Comparison of ENCODE assay signal across 8 mouse cellular contexts in genomic region chr11:69396772-69397171, GRCm38 (mm10). TPM values are rescaled to one million over a fixed set of nuclear protein-coding genes. Genes with fewer than 3 reads are reported as not detected.
A peak's percentile ranks its signal among the peaks of the same experiment; 100 is the strongest.
DNase-seq lines count a peak whose midpoint lies in the region; ATAC-seq lines count a peak whose summit lies in the region.

No protein-coding gene starts in this region.

- H3K4me2 ChIP-seq in lung, embryonic 16.5 days (ENCODE audit: low read depth, low read length) = peak overlapping the region; percentile 62
- peak overlapping the region; percentile 73 for H3K4me2 ChIP-seq in stomach, embryonic 16.5 days (ENCODE audit: low read depth, low read length)

- peak overlapping the region; percentile 99 for H3K27ac ChIP-seq in lung, embryonic 16.5 days (ENCODE audit: low read length)
- H3K27ac ChIP-seq in stomach, embryonic 16.5 days (ENCODE audit: low read length) = peak overlapping the region; percentile 97; the same call in 1 of the 2 replicates

- WGBS in lung, embryonic 16.5 days = 31% methylated on average over 11 of the region's 11 CpGs
- WGBS in stomach, embryonic 16.5 days = 33% methylated on average over 11 of the region's 11 CpGs

- peak overlapping the region; percentile 96 for H3K9ac ChIP-seq in lung, embryonic 16.5 days (ENCODE audit: low read length)
- peak overlapping the region; percentile 97 for H3K9ac ChIP-seq in stomach, embryonic 16.5 days (ENCODE audit: low read length)

- H3K4me3 ChIP-seq in lung, embryonic 16.5 days (ENCODE audit: low read length) = peak overlapping the region; percentile 77
- peak overlapping the region; percentile 73 for H3K4me3 ChIP-seq in stomach, embryonic 16.5 days (replicated peaks; ENCODE audit: low read length)

- H3K27me3 ChIP-seq in lung, embryonic 16.5 days (ENCODE audit: control insufficient read depth, insufficient read depth, low read depth, low read length) = no peaks in the 10 kb centered on the region
- no peaks in the 10 kb centered on the region for H3K27me3 ChIP-seq in stomach, embryonic 16.5 days (ENCODE audit: control insufficient read depth, insufficient read depth, low read length)

- peaks cover 39% of the 10 kb centered on the region for H3K4me1 ChIP-seq in lung, embryonic 16.5 days (replicated peaks; ENCODE audit: control insufficient read depth, insufficient read depth, low read length)
- H3K4me1 ChIP-seq in stomach, embryonic 16.5 days (ENCODE audit: control insufficient read depth, insufficient read depth, low read length) = peaks cover 31% of the 10 kb centered on the region

- peaks cover 20% of the 10 kb centered on the region for H3K36me3 ChIP-seq in lung, embryonic 16.5 days (ENCODE audit: control insufficient read depth, insufficient read depth, low read length)
- peaks cover 18% of the 10 kb centered on the region for H3K36me3 ChIP-seq in stomach, embryonic 16.5 days (ENCODE audit: control insufficient read depth, insufficient read depth, low read length)

- ATAC-seq in common myeloid progenitor, adult 5-6 weeks (replicated peaks; ENCODE audit: low read depth, poor library complexity, severe bottlenecking) = peak; percentile 20
- no peak for ATAC-seq in lung, embryonic 16.5 days (ENCODE audit: low read depth)
- ATAC-seq in stomach, embryonic 16.5 days (ENCODE audit: insufficient read depth, low FRiP score) = no peak

- no peaks in the 10 kb centered on the region for H3K9me3 ChIP-seq in lung, embryonic 16.5 days (ENCODE audit: control insufficient read depth, low read length)
- H3K9me3 ChIP-seq in stomach, embryonic 16.5 days (replicated peaks; ENCODE audit: control insufficient read depth, low read length) = no peaks in the 10 kb centered on the region

- peak; percentile 33 for DNase-seq in ovary, postnatal 36 days (ENCODE audit: low spot score)
- no peak for DNase-seq in ovary, postnatal 10 days (ENCODE audit: low spot score)
- peak; percentile 82 to 92 for DNase-seq in heart, adult 9 months (ENCODE audit: low spot score in 2 of 2)
- DNase-seq in kidney, adult 18-20 months = peak; percentile 61
- no peak for DNase-seq in left cerebral cortex, adult 9 months (ENCODE audit: low spot score in 2 of 2)

RNA-seq across cellular contexts. Expression of gene Tmem88, which starts 1.3 kb away (rescaled TPM):
- total RNA-seq in common myeloid progenitor, adult 5-6 weeks (2017) = 0.46 TPM in 1 of 2 replicates, not detected in the other
- 54.7 and 57.4 TPM in 2 replicates for polyA plus RNA-seq in lung, embryonic 16.5 days (2015; fragmentation: Nextera tagmentation; extraction: Ambion mirVana)
- 26.4 and 28.7 TPM in 2 replicates for polyA plus RNA-seq in stomach, embryonic 16.5 days (2015; fragmentation: Nextera tagmentation; extraction: Ambion mirVana)

RNA-seq across cellular contexts. Expression of gene Cyb5d1, which starts 1.3 kb away (rescaled TPM):
- total RNA-seq in common myeloid progenitor, adult 5-6 weeks (2017) = 35.5 and 37.6 TPM in 2 replicates
- 32.3 and 32.6 TPM in 2 replicates for polyA plus RNA-seq in lung, embryonic 16.5 days (2015; fragmentation: Nextera tagmentation; extraction: Ambion mirVana)
- 29.4 TPM in 2 replicates for polyA plus RNA-seq in stomach, embryonic 16.5 days (2015; fragmentation: Nextera tagmentation; extraction: Ambion mirVana)

RNA-seq across cellular contexts. Expression of gene Naa38, which starts 1.5 kb away (rescaled TPM):
- 181 and 216 TPM in 2 replicates for total RNA-seq in common myeloid progenitor, adult 5-6 weeks (2017)
- 158 and 165 TPM in 2 replicates for polyA plus RNA-seq in lung, embryonic 16.5 days (2015; fragmentation: Nextera tagmentation; extraction: Ambion mirVana)
- 144 and 148 TPM in 2 replicates for polyA plus RNA-seq in stomach, embryonic 16.5 days (2015; fragmentation: Nextera tagmentation; extraction: Ambion mirVana)

RNA-seq across cellular contexts. Expression of gene Kdm6b, which starts 16.7 kb away (rescaled TPM):
- 3.5 and 6.6 TPM in 2 replicates for total RNA-seq in common myeloid progenitor, adult 5-6 weeks (2017)
- 25.2 and 26.0 TPM in 2 replicates for polyA plus RNA-seq in lung, embryonic 16.5 days (2015; fragmentation: Nextera tagmentation; extraction: Ambion mirVana)
- 21.2 and 21.4 TPM in 2 replicates for polyA plus RNA-seq in stomach, embryonic 16.5 days (2015; fragmentation: Nextera tagmentation; extraction: Ambion mirVana)

RNA-seq across cellular contexts. Expression of gene Chd3, which starts 27.6 kb away (rescaled TPM):
- total RNA-seq in common myeloid progenitor, adult 5-6 weeks (2017) = 64.5 and 68.0 TPM in 2 replicates
- polyA plus RNA-seq in lung, embryonic 16.5 days (2015; fragmentation: Nextera tagmentation; extraction: Ambion mirVana) = 56.9 and 60.3 TPM in 2 replicates
- 48.5 and 55.4 TPM in 2 replicates for polyA plus RNA-seq in stomach, embryonic 16.5 days (2015; fragmentation: Nextera tagmentation; extraction: Ambion mirVana)

Comparison
In these comparisons a context has a peak if more than half of its experiments do, and no peak if none do; other contexts are left out.
1. DNase-seq: peak in ovary, postnatal 36 days (single experiment), heart, adult 9 months (2 of 2) and kidney, adult 18-20 months (single experiment); none in ovary, postnatal 10 days (single experiment) and left cerebral cortex, adult 9 months (0 of 2).